Mouse (Mus musculus) hindbrain, embryonic 15.5 days (tissue): ENCODE measurements around the gene Plekhs1. TPM values are rescaled to one million over a fixed set of nuclear protein-coding genes. Genes with fewer than 3 reads are reported as not detected.

Experiments used
- ATAC-seq: fragments of 200-750 bp; cut with Nextera tagmentation; 2 replicates; pipeline ENCODE4 v1.8.0; 2017; ENCODE audit warnings: low read depth, moderate number of reproducible peaks, moderate TSS enrichment; ENCODE audit not compliant: low FRiP score
- H3K27ac ChIP-seq: fragments of 300-500 bp; sonication (generic); replicated peaks from 2 replicates; pipeline ENCODE4 v1.5.1; 2015; ENCODE audit warnings: mild to moderate bottlenecking, inconsistent platforms
- H3K27me3 ChIP-seq: fragments of 300-500 bp; sonication (generic); 2 replicates; pipeline ENCODE4 v1.6.1; 2015; ENCODE audit warnings: control low read depth, inconsistent platforms
- H3K36me3 ChIP-seq: fragments of 300-500 bp; sonication (generic); 2 replicates; pipeline ENCODE4 v1.6.1; 2015; ENCODE audit warnings: control low read depth, inconsistent platforms
- H3K4me1 ChIP-seq: fragments of 300-500 bp; sonication (generic); replicated peaks from 2 replicates; pipeline ENCODE4 v1.6.1; 2015; ENCODE audit warnings: control low read depth, inconsistent platforms
- H3K4me2 ChIP-seq: fragments of 300-500 bp; sonication (generic); 2 replicates; pipeline ENCODE4 v1.6.1; 2015; ENCODE audit warnings: moderate library complexity, mild to moderate bottlenecking, inconsistent platforms
- H3K4me3 ChIP-seq: fragments of 300-500 bp; sonication (generic); 2 replicates; pipeline ENCODE4 v1.5.1; 2015; ENCODE audit warnings: mild to moderate bottlenecking, inconsistent platforms
- H3K9ac ChIP-seq: fragments of 300-500 bp; sonication (generic); 2 replicates; pipeline ENCODE4 v1.6.1; 2015; ENCODE audit warnings: inconsistent platforms
- H3K9me3 ChIP-seq: fragments of 300-500 bp; sonication (generic); 2 replicates; pipeline ENCODE4 v1.6.1; 2016; ENCODE audit warnings: control low read depth, inconsistent platforms
- WGBS: fragments of 180-500 bp; shearing (Covaris S2); methylation state at CpG from one replicate; pipeline ENCODE4 v1.1.7; 2015; 5-methylcytosine and 5-hydroxymethylcytosine counted together
- polyA plus RNA-seq: library from polyadenylated mRNA; unstranded; fragments of >200 nt; fragmentation: Nextera tagmentation; extraction: Ambion mirVana; gene quantifications from 2 replicates; pipeline ENCODE4 v1.2.1, GENCODE M21; 2015

Gene Plekhs1
- polyA plus RNA-seq, 1 experiment from 2014 or later = 0.30 TPM

DNA sequence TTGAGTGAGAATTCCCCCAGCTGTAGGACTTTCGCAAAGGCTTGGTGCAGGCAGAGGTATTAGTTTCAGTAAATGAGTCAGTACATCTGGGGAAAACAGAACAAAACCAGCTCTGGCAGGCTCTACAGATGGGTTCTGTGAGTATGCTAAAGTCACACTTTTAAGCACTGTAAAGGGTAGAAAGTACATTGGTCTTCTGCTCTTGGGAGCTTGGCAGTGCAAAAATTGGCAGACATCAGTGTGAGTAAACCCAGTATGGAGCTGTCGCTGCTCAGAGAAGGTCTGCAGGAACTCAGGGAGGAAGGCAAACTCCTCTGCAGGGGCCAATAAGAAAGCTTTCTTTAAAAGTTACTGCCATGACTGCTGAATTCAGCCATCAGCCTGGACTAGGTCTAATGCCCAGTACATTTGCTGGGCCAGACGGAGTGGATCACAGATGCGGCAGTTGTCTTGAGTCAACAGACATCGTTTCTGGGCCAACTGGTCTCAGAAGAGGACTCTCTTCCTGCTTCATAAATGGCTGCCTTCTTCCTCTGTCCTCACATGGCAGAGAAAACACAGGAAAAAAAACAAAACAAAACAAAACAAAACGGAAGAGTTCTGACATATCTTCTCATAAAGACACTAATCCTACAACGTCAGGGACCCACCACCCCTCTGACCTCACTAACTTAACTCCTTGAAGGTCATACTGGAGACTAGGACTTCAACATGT is 22.9 kb upstream of the Plekhs1 start:
- Histone ChIP-seq H3K4me1 (no peaks in the 10 kb centered on the region), H3K36me3 (no peaks in the 10 kb centered on the region), H3K27ac (no peak overlapping the region), H3K9ac (no peak overlapping the region), H3K9me3 (no peaks in the 10 kb centered on the region), H3K4me2 (no peak overlapping the region), H3K4me3 (no peak overlapping the region), H3K27me3 (no peaks in the 10 kb centered on the region)
- WGBS = 85% methylated on average over 7 of the region's 7 CpGs
- no peak for ATAC-seq

DNA sequence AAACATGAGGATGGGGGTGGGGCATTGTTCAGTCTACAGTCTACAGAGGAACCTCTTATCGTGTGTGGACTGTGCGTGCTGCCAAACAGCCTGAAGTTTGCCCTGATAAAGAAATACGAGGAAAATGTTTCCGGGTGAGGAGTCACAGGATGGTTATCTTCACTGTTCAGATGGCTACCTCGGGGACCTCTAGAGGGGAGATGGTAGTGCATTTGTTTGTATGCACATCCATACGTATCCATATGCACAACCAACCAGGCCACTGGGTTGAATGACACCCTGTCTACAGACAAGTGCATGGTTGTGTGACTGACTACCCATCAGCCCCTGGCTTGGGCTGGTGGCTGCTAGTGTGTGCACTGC is 22.4 kb upstream of the Plekhs1 start:
- H3K27ac ChIP-seq = no peak overlapping the region
- H3K9me3 ChIP-seq = no peaks in the 10 kb centered on the region
- H3K4me1 ChIP-seq = no peaks in the 10 kb centered on the region
- H3K9ac ChIP-seq = no peak overlapping the region
- no peak for ATAC-seq
- no peaks in the 10 kb centered on the region for H3K27me3 ChIP-seq
- WGBS = 93% methylated on average over 6 of the region's 6 CpGs
- H3K4me3 ChIP-seq = no peak overlapping the region
- no peaks in the 10 kb centered on the region for H3K36me3 ChIP-seq
- H3K4me2 ChIP-seq = no peak overlapping the region

DNA sequence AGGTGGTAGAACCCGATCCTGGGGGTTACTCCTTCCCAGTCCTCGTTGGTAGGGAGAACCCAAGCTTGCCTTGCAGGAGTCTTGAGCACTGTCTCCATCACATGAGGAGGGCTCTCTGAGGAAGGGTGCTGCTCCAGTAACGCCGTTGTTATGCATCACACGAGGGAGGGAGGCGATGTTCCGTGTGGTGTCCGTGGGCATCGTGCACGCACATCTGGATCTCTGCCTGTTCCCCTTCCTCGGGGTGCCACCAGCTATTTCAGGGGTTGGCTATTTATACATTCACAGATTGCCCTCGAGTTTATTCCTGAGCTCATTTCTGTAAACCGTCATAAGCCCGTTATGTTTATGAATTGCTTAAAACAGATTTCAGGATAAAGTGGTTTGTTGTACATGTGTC is 18.0 kb upstream of the Plekhs1 start:
- Histone ChIP-seq H3K4me3 (no peak overlapping the region), H3K27ac (no peak overlapping the region), H3K27me3 (no peaks in the 10 kb centered on the region), H3K9ac (no peak overlapping the region), H3K4me1 (no peaks in the 10 kb centered on the region), H3K9me3 (no peaks in the 10 kb centered on the region), H3K4me2 (no peak overlapping the region), H3K36me3 (no peaks in the 10 kb centered on the region)
- no peak for ATAC-seq
- WGBS = 75% methylated on average over 14 of the region's 14 CpGs

DNA sequence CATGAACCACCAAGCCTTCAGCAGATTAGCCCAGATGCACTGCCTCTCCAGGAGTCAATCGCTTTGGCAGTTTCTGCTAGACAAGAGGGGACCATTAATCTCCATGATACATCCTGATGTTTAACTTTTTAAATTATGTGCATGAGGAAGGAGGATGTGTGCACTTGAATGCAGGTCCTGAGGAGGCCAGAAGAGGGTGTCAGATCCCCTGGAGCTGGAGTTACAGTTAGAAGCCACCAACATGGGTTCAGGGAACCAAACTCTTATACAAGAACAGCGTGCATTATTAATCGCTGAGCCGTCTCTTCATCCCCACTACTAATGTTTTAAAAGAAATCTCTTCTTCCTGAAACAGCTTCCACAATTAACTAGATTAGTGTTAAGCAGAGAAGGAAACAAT is 12.7 kb upstream of the Plekhs1 start:
- H3K4me3 ChIP-seq = no peak overlapping the region
- no peak overlapping the region for H3K9ac ChIP-seq
- WGBS = 95% methylated on average over 4 of the region's 4 CpGs
- no peaks in the 10 kb centered on the region for H3K36me3 ChIP-seq
- no peaks in the 10 kb centered on the region for H3K27me3 ChIP-seq
- no peak for ATAC-seq
- no peaks in the 10 kb centered on the region for H3K4me1 ChIP-seq
- no peak overlapping the region for H3K27ac ChIP-seq
- no peak overlapping the region for H3K4me2 ChIP-seq
- H3K9me3 ChIP-seq = no peaks in the 10 kb centered on the region

DNA sequence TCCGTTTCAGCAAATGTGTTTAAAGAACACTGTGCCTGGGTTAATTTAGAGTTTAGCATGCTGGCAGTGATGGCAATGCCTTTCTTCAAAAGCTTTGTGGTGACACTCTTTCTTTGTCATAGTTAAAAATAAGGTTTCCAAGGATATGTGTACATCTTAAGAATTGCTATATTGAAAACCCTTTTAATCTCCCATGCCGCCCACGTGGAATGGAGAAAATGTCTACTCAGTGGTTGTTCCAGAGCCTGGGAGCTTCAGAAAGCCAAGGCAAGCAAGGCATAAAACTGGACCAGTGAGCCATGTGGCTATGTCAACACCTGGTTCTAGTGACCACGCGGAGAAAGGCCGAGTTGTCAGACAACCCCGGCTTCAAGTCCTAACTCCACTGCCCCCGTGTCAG is 11.9 kb upstream of the Plekhs1 start:
- H3K27ac ChIP-seq = no peak overlapping the region
- H3K27me3 ChIP-seq = no peaks in the 10 kb centered on the region
- H3K4me3 ChIP-seq = no peak overlapping the region
- no peak overlapping the region for H3K4me2 ChIP-seq
- no peaks in the 10 kb centered on the region for H3K4me1 ChIP-seq
- no peak overlapping the region for H3K9ac ChIP-seq
- ATAC-seq = no peak
- H3K36me3 ChIP-seq = no peaks in the 10 kb centered on the region
- 91% methylated on average over 8 of the region's 8 CpGs for WGBS
- no peaks in the 10 kb centered on the region for H3K9me3 ChIP-seq

DNA sequence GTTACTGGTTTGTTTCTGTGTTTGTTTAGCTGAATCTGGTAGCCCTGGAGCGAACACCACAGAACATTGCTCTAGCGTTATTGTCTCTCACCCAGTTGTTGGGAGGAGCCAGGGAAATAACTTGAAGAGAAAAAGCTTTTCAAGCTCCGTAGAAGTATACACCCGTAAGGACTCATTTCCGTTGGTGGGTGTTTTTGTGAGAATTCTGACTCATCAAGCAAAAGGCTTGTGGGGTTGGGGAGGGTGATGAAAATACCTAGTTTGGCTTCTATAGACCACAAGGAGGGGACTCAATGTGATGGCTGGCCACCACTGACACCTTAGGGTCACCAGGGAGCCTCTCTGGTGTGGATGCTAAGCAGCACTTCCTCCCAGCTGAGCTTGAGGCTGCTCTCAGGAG is 10.5 kb upstream of the Plekhs1 start:
- WGBS = 90% methylated on average over 5 of the region's 5 CpGs
- Histone ChIP-seq H3K4me2 (no peak overlapping the region), H3K4me1 (no peaks in the 10 kb centered on the region), H3K9ac (no peak overlapping the region), H3K27me3 (no peaks in the 10 kb centered on the region), H3K9me3 (no peaks in the 10 kb centered on the region), H3K36me3 (no peaks in the 10 kb centered on the region), H3K27ac (no peak overlapping the region), H3K4me3 (no peak overlapping the region)
- no peak for ATAC-seq

DNA sequence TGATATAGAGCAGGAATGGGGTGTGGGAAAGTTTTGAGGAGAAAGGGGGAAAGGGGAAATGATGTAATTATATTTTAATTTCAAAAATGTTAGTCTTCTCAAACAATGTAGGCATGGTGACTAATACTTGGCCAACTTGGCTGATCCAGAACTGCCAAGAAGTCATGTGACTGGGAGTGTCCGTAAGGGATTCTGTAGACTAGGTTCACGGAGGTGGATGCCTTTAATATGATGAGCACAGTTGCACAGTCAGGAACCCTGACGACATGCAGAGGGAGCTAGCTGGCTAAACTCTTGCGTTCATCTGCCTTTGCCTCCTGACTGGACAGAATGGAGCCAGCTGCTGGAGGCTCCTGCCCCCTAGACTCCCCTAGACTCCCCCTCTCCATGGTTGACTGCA is 9.6 kb upstream of the Plekhs1 start:
- Histone ChIP-seq H3K4me1 (no peaks in the 10 kb centered on the region), H3K4me2 (no peak overlapping the region), H3K9me3 (no peaks in the 10 kb centered on the region), H3K9ac (no peak overlapping the region), H3K4me3 (no peak overlapping the region), H3K27me3 (no peaks in the 10 kb centered on the region), H3K36me3 (no peaks in the 10 kb centered on the region), H3K27ac (no peak overlapping the region)
- 80% methylated on average over 4 of the region's 4 CpGs for WGBS
- no peak for ATAC-seq

DNA sequence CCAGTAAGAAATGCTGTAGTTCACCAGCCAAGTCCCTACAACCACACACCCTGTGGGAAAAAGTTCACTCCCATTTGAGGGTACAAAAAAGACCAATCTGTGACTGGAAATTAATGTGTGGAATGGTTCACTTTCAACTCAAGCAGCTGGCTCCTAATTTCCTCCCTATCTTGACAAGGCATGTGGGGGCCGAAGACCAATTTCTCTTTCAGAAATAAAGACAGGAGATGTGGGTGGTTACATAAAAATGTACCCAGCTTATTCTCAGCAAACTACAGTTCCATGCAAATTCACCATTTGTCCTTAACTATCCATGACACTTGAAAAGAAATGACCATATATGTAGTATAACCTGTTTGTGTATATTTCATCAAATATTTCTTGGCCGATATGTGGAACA is 9.0 kb upstream of the Plekhs1 start:
- Histone ChIP-seq H3K9me3 (no peaks in the 10 kb centered on the region), H3K9ac (no peak overlapping the region), H3K36me3 (no peaks in the 10 kb centered on the region), H3K4me2 (no peak overlapping the region), H3K4me1 (no peaks in the 10 kb centered on the region), H3K4me3 (no peak overlapping the region), H3K27me3 (no peaks in the 10 kb centered on the region), H3K27ac (no peak overlapping the region)
- 95% methylated on average over 2 of the region's 2 CpGs for WGBS
- no peak for ATAC-seq

DNA sequence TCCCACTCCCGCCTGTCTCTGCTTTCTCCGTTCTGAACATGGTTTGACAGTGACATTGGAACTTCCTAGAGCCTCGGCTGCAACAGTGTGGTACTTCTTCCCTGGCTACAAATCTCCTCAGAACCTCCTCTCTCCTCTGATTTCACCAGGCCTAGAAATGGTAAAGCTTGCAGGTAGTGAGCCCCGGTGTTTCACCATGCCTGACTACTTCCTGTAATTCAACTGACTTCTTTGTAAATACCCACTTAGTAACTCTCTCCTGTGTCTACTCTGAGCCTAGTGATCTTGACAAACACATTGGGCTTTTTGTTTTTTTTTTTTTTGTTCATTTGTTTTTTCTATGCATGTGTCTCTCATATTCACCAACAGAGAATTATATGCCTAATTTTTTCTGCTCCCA is 6.6 kb upstream of the Plekhs1 start:
- H3K4me3 ChIP-seq = no peak overlapping the region
- H3K4me1 ChIP-seq = no peaks in the 10 kb centered on the region
- 85% methylated on average over 4 of the region's 4 CpGs for WGBS
- no peak overlapping the region for H3K9ac ChIP-seq
- H3K36me3 ChIP-seq = no peaks in the 10 kb centered on the region
- no peak overlapping the region for H3K4me2 ChIP-seq
- H3K9me3 ChIP-seq = no peaks in the 10 kb centered on the region
- no peak for ATAC-seq
- no peaks in the 10 kb centered on the region for H3K27me3 ChIP-seq
- H3K27ac ChIP-seq = no peak overlapping the region

DNA sequence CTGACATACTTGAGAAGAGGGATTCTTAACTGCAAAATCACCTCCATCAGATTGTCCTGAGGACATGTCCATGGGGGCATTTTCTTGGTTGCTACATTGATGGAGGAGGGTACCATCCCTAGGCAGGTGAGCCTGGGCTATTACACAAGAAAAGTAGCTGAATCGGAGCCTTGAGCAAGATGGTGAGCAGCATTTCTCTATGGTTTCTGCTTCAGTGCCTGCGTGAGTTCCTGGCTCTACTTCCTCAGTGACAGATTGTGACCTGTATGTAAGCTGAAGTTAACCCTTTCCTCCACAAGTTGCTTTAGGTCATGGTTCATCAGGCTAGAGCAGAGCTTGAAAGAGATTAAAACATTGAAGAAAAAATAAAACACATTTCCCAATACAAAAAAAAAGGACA is 6.1 kb upstream of the Plekhs1 start:
- 36% methylated on average over 2 of the region's 2 CpGs for WGBS
- Histone ChIP-seq H3K36me3 (no peaks in the 10 kb centered on the region), H3K9me3 (no peaks in the 10 kb centered on the region), H3K27ac (no peak overlapping the region), H3K4me2 (no peak overlapping the region), H3K4me1 (no peaks in the 10 kb centered on the region), H3K4me3 (no peak overlapping the region), H3K27me3 (no peaks in the 10 kb centered on the region), H3K9ac (no peak overlapping the region)
- no peak for ATAC-seq

DNA sequence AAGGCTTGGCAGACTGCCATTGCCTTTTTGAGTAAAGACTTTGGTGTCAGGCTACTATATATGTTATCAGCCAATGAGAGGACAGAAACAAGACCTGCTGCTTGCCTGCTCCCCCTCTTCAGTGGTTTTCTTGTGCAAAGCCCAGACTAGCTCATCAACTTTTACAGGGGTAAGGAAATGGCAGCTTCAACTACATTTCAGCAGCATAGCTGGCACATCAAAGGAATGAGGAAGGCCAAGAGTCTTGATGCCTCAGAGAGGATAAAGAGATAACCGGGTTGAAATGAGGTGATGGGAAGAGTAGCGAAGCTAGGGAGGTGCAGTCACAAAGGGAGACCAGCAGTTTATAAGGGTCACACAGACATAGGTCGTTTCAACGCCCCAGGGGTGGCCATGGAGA is 3.9 kb upstream of the Plekhs1 start:
- Histone ChIP-seq H3K4me1 (0 out of 2 replicates have a peak, but pooled peaks cover 8% of the 10 kb centered on the region), H3K36me3 (no peaks in the 10 kb centered on the region), H3K4me2 (no peak overlapping the region), H3K9ac (no peak overlapping the region), H3K4me3 (no peak overlapping the region), H3K27me3 (no peaks in the 10 kb centered on the region), H3K27ac (no peak overlapping the region), H3K9me3 (no peaks in the 10 kb centered on the region)
- no peak for ATAC-seq
- WGBS = 86% methylated on average over 4 of the region's 4 CpGs

DNA sequence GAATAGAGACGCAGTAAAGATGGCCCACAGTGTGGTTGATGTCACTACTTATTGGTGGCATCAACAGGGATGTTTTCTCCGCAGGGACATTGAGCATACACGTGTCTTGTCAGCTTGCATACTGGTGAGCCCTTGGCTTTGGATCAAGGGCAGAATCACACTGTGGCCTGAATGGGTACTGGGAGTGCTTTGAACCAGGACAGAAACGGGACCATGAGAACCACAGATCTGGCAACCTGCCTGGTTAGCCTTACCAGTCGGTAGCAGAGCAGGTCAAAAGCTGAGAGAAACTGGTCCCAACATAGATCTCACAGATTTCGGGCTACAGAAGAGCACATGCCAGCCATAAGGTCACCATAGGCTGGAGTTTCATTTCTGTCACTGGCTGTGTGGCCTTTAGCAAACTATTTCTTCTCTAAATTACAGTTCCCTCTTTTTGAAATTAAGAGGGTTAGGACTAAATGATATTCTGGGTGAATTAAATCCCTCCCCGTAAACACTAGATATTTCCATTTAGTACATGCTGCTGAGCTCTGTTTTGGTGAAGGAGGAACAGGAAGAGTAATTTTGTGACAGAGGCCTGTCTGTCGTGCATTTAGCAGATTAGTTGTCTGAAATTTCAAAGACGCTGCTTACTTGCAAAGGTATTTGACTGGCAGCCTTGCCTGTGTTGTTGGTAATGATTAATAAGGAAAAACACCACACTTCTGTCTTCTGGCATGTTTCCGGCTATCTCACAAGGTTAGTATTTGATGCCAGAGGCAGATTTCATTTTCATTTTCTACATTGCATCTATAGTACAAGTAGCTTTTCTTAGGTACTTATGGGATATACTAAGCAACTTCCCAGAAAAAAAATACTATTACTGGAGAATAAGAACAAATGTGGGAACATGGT is 2.0 kb upstream of the Plekhs1 start:
- H3K4me1 ChIP-seq = 0 out of 2 replicates have a peak, but pooled peaks cover 8% of the 10 kb centered on the region
- H3K4me2 ChIP-seq = no peak overlapping the region
- no peaks in the 10 kb centered on the region for H3K36me3 ChIP-seq
- no peaks in the 10 kb centered on the region for H3K9me3 ChIP-seq
- no peak overlapping the region for H3K4me3 ChIP-seq
- H3K27ac ChIP-seq = no peak overlapping the region
- no peaks in the 10 kb centered on the region for H3K27me3 ChIP-seq
- ATAC-seq = no peak
- WGBS = 77% methylated on average over 10 of the region's 10 CpGs
- no peak overlapping the region for H3K9ac ChIP-seq
